Mouse (Mus musculus): ENCODE measurements around the gene Dmxl2. TPM values are rescaled to one million over a fixed set of nuclear protein-coding genes. Genes with fewer than 3 reads are reported as not detected.
A peak's percentile ranks its signal among the peaks of the same experiment; 100 is the strongest.

Gene Dmxl2
- polyA plus RNA-seq, 1 experiment from 2014 or later: 6.5 TPM

GRCm38 (mm10) chr9:54336532-54337144, 164.8 kb downstream of the Dmxl2 start:
- H3K36me3 ChIP-seq (ENCODE audit: control insufficient read depth, insufficient read depth, low read length): no peaks in the 10 kb centered on the region
- no peaks in the 10 kb centered on the region for H3K9me3 ChIP-seq (ENCODE audit: control insufficient read depth, low read length)
- ATAC-seq (ENCODE audit: insufficient number of reproducible peaks, low FRiP score, low TSS enrichment, low read depth): no peak
- no peaks in the 10 kb centered on the region for H3K27me3 ChIP-seq (ENCODE audit: control insufficient read depth, insufficient read depth, low read length)
- H3K4me3 ChIP-seq (ENCODE audit: low read depth, low read length): no peak overlapping the region
- peak; percentile 79 for DNase-seq (ENCODE audit: low spot score)
- no peak overlapping the region for H3K4me2 ChIP-seq (ENCODE audit: low read depth, severe bottlenecking)
- WGBS: 47% methylated on average over 6 of the region's 6 CpGs
- H3K27ac ChIP-seq (replicated peaks; ENCODE audit: low read depth, low read length): no peak overlapping the region
- no peaks in the 10 kb centered on the region for H3K4me1 ChIP-seq (ENCODE audit: control insufficient read depth, insufficient read depth, low read length)
- no peak overlapping the region for H3K9ac ChIP-seq (ENCODE audit: low read length)

GRCm38 (mm10) chr9:54335582-54335981, 165.8 kb downstream of the Dmxl2 start:
- no peak overlapping the region for H3K4me3 ChIP-seq (ENCODE audit: low read depth, low read length)
- ATAC-seq (ENCODE audit: insufficient number of reproducible peaks, low FRiP score, low TSS enrichment, low read depth) (no peak), DNase-seq (ENCODE audit: low spot score) (no peak)
- H3K9ac ChIP-seq (ENCODE audit: low read length): no peak overlapping the region
- H3K4me1 ChIP-seq (ENCODE audit: control insufficient read depth, insufficient read depth, low read length): no peaks in the 10 kb centered on the region
- H3K36me3 ChIP-seq (ENCODE audit: control insufficient read depth, insufficient read depth, low read length): no peaks in the 10 kb centered on the region
- no peaks in the 10 kb centered on the region for H3K9me3 ChIP-seq (ENCODE audit: control insufficient read depth, low read length)
- 83% methylated on average over 12 of the region's 12 CpGs for WGBS
- no peak overlapping the region for H3K27ac ChIP-seq (replicated peaks; ENCODE audit: low read depth, low read length)
- H3K27me3 ChIP-seq (ENCODE audit: control insufficient read depth, insufficient read depth, low read length): no peaks in the 10 kb centered on the region
- H3K4me2 ChIP-seq (ENCODE audit: low read depth, severe bottlenecking): no peak overlapping the region

- Histone ChIP-seq H3K9me3 (ENCODE audit: control insufficient read depth, low read length) (no peaks in the 10 kb centered on the region), H3K9ac (ENCODE audit: low read length) (no peak overlapping the region), H3K4me1 (ENCODE audit: control insufficient read depth, insufficient read depth, low read length) (no peaks in the 10 kb centered on the region), H3K27ac (replicated peaks; ENCODE audit: low read depth, low read length) (no peak overlapping the region), H3K4me2 (ENCODE audit: low read depth, severe bottlenecking) (no peak overlapping the region), H3K4me3 (ENCODE audit: low read depth, low read length) (no peak overlapping the region), H3K36me3 (ENCODE audit: control insufficient read depth, insufficient read depth, low read length) (no peaks in the 10 kb centered on the region), H3K27me3 (ENCODE audit: control insufficient read depth, insufficient read depth, low read length) (no peaks in the 10 kb centered on the region)
- WGBS: 90% methylated on average over 7 of the region's 7 CpGs
- ATAC-seq (ENCODE audit: insufficient number of reproducible peaks, low FRiP score, low TSS enrichment, low read depth) (no peak), DNase-seq (ENCODE audit: low spot score) (no peak)
Observed at GRCm38 (mm10) chr9:54329201-54329600, 172.2 kb downstream of the Dmxl2 start.

GRCm38 (mm10) chr9:54323456-54323855, 178.0 kb downstream of the Dmxl2 start:
- Histone ChIP-seq H3K9me3 (ENCODE audit: control insufficient read depth, low read length) (no peaks in the 10 kb centered on the region), H3K9ac (ENCODE audit: low read length) (no peak overlapping the region), H3K4me2 (ENCODE audit: low read depth, severe bottlenecking) (no peak overlapping the region), H3K27ac (replicated peaks; ENCODE audit: low read depth, low read length) (no peak overlapping the region), H3K27me3 (ENCODE audit: control insufficient read depth, insufficient read depth, low read length) (no peaks in the 10 kb centered on the region), H3K4me3 (ENCODE audit: low read depth, low read length) (no peak overlapping the region), H3K4me1 (ENCODE audit: control insufficient read depth, insufficient read depth, low read length) (no peaks in the 10 kb centered on the region; the same call in 1 of the 2 replicates), H3K36me3 (ENCODE audit: control insufficient read depth, insufficient read depth, low read length) (no peaks in the 10 kb centered on the region)
- 44% methylated on average over 8 of the region's 8 CpGs for WGBS
- DNase-seq (ENCODE audit: low spot score) (no peak), ATAC-seq (ENCODE audit: insufficient number of reproducible peaks, low FRiP score, low TSS enrichment, low read depth) (no peak)

- WGBS: 69% methylated on average over 9 of the region's 9 CpGs
- Histone ChIP-seq H3K27ac (replicated peaks; ENCODE audit: low read depth, low read length) (no peak overlapping the region), H3K4me1 (ENCODE audit: control insufficient read depth, insufficient read depth, low read length) (no peaks in the 10 kb centered on the region; the same call in 1 of the 2 replicates), H3K4me3 (ENCODE audit: low read depth, low read length) (no peak overlapping the region), H3K36me3 (ENCODE audit: control insufficient read depth, insufficient read depth, low read length) (no peaks in the 10 kb centered on the region), H3K27me3 (ENCODE audit: control insufficient read depth, insufficient read depth, low read length) (no peaks in the 10 kb centered on the region), H3K4me2 (ENCODE audit: low read depth, severe bottlenecking) (no peak overlapping the region), H3K9me3 (ENCODE audit: control insufficient read depth, low read length) (no peaks in the 10 kb centered on the region), H3K9ac (ENCODE audit: low read length) (no peak overlapping the region)
- no peak for DNase-seq (ENCODE audit: low spot score)
- ATAC-seq (ENCODE audit: insufficient number of reproducible peaks, low FRiP score, low TSS enrichment, low read depth): no peak
Observed at GRCm38 (mm10) chr9:54316363-54316762, 185.1 kb downstream of the Dmxl2 start.

Other genes with a start within 250 kb of the Dmxl2 start
- not detected in 2 replicates for gene Cyp19a1, start 233.5 kb downstream of the Dmxl2 start, polyA plus RNA-seq (2014; fragmentation: Nextera tagmentation; extraction: Ambion mirVana)
- 0.17 and 0.32 TPM in 2 replicates for gene Gldn, start 215.1 kb downstream of the Dmxl2 start, polyA plus RNA-seq (2014; fragmentation: Nextera tagmentation; extraction: Ambion mirVana)
- gene Sh2d7, start 37.4 kb upstream of the Dmxl2 start, polyA plus RNA-seq (2014; fragmentation: Nextera tagmentation; extraction: Ambion mirVana): not detected in 2 replicates
- 15.4 and 16.3 TPM in 2 replicates for gene Cib2, start 58.6 kb upstream of the Dmxl2 start, polyA plus RNA-seq (2014; fragmentation: Nextera tagmentation; extraction: Ambion mirVana)
- 120 and 125 TPM in 2 replicates for gene Idh3a, start 84.7 kb upstream of the Dmxl2 start, polyA plus RNA-seq (2014; fragmentation: Nextera tagmentation; extraction: Ambion mirVana)
- 0.32 and 0.58 TPM in 2 replicates for gene Acsbg1, start 160.2 kb upstream of the Dmxl2 start, polyA plus RNA-seq (2014; fragmentation: Nextera tagmentation; extraction: Ambion mirVana)
- gene Dnaja4, start 197.2 kb upstream of the Dmxl2 start, polyA plus RNA-seq (2014; fragmentation: Nextera tagmentation; extraction: Ambion mirVana): 3.1 and 3.6 TPM in 2 replicates
- gene Wdr61, start 232.9 kb upstream of the Dmxl2 start, polyA plus RNA-seq (2014; fragmentation: Nextera tagmentation; extraction: Ambion mirVana): 182 and 185 TPM in 2 replicates

All from limb, embryonic 11.5 days (tissue).